Mouse (Mus musculus) brain, embryonic 14.5 days (tissue): ENCODE results near the gene Lims1. TPM values are rescaled to one million over a fixed set of nuclear protein-coding genes. Genes with fewer than 3 reads are reported as not detected.

Experiments
- DNase-seq: peaks from one replicate; pipeline ENCODE4 v3.0.0-alpha.2; 2011; ENCODE audit warnings: low read depth
- CTCF ChIP-seq: fragments of 200-500 bp; IDR thresholded peaks from 2 replicates; pipeline ENCODE4 v1.5.1; 2012; ENCODE audit warnings: inconsistent platforms, mild to moderate bottlenecking, moderate library complexity, borderline replicate concordance; ENCODE audit not compliant: insufficient read depth, insufficient read length; ENCODE audit errors: extremely low read depth
- POLR2A ChIP-seq: fragments of 200-500 bp; IDR thresholded peaks from 2 replicates; pipeline ENCODE4 v1.6.1; 2012; ENCODE audit warnings: mild to moderate bottlenecking, inconsistent platforms, borderline replicate concordance; ENCODE audit not compliant: poor library complexity, insufficient read depth, insufficient read length, severe bottlenecking; ENCODE audit errors: extremely low read depth
- polyA plus RNA-seq: library from polyadenylated mRNA; depleted of rRNA; stranded (reverse); fragments of >200 nt; gene quantifications from 2 replicates; pipeline ENCODE4 v1.2.3, GENCODE M21; 2012; rRNA removed

The Lims1 gene
- polyA plus RNA-seq, 1 experiment, result 25.1 TPM

DNA sequence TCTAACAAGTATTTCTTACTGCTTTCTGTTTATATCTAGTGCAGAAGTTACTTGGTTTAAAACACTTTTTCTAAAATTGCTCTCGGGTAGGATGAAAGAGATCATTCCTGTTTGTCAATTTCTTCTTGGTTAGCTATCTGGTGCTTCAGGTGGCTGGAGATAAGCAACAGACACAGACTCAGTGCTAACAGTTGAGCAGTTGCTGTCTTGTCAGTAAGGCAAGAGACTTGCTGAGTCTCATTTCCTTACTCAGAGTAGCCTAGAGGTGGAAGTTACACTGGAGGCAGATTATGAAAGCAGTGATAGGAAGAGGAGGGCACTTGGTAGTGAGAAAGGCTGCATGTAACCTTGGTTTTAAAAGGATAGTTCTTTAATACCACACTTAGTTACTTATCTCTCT is 128.9 kb downstream of the Lims1 start:
- no peak for DNase-seq
- no peak for TF ChIP-seq CTCF
- TF ChIP-seq POLR2A, result no peak

- no peak for DNase-seq
- TF ChIP-seq CTCF (no peak), POLR2A (no peak)
Measured at GRCm38 (mm10) chr10:58459896-58460295, 136.6 kb downstream of the Lims1 start.

Other genes starting within 250 kb of the Lims1 start
- gene AW822073, start 98.5 kb upstream of the Lims1 start, polyA plus RNA-seq, result not detected in 2 replicates
- gene Duxf3, start 90.8 kb upstream of the Lims1 start, polyA plus RNA-seq, result not detected in 2 replicates
- gene Gm4981, start 86.8 kb upstream of the Lims1 start, polyA plus RNA-seq, result not detected in 2 replicates
- 37.9 and 45.7 TPM in 2 replicates for gene Gcc2, start 68.0 kb upstream of the Lims1 start, polyA plus RNA-seq
- 9.8 and 15.7 TPM in 2 replicates for gene Ranbp2, start 123.5 kb downstream of the Lims1 start, polyA plus RNA-seq
- 4.0 and 4.6 TPM in 2 replicates for gene Ccdc138, start 174.5 kb downstream of the Lims1 start, polyA plus RNA-seq